Mouse (Mus musculus): ENCODE data around the gene Slc16a10.

DNA sequence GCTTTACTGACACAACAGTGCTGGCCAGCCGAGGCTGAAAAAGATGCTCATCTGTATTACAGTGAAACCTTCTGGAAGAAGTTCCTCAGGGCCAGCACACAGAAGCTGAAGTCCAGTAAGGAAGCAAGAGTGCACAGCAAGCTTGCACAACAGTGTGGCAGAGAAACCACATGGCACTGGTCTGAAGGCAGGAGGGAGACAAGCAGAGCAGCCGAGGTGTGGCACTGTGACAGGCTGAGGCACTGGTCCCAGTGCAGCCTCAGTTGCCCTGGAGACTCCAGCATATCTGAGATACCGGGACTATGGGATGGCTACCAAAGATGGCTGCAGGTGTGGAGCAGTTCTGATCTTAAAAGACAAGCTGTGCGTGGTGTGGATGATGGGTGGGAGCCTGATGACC, 44.5 kb downstream of the Slc16a10 start:
- no peak for TF ChIP-seq CTCF (conservative IDR thresholded peaks at IDR 0.05 in 1 of 2, IDR thresholded peaks at IDR 0.05 in 1 of 2; ENCODE audit: low read depth in 2 of 2, low read length in 2 of 2)
- TF ChIP-seq USF1 (IDR thresholded peaks at IDR 0.05; ENCODE audit: low read depth, low read length), result no peak
- no peak for TF ChIP-seq MEF2A (IDR thresholded peaks at IDR 0.05; ENCODE audit: borderline replicate concordance, low read depth, low read length)
- TF ChIP-seq EP300 (IDR thresholded peaks at IDR 0.05; ENCODE audit: low read length), result no peak
- TF ChIP-seq POLR2A (IDR thresholded peaks at IDR 0.05; ENCODE audit: low read depth, low read length), result no peak
- no peak for TF ChIP-seq GABPA (IDR thresholded peaks at IDR 0.05; ENCODE audit: insufficient replicate concordance, low read depth, low read length)

Data from CH12.LX (cell line).